Mouse (Mus musculus) CD4-positive, CD25-positive, alpha-beta regulatory T cell, adult 4 months (primary cell): Measurements from ENCODE around the gene Pygl. TPM values are rescaled to one million over a fixed set of nuclear protein-coding genes. Genes with fewer than 3 reads are reported as not detected.

Experiments
- ATAC-seq: one replicate; pipeline ENCODE4 v1.8.0; 2017
- polyA plus RNA-seq, 2 experiments: library from polyadenylated mRNA; unstranded; fragments of 100-300 nt; shearing (Covaris generic); gene quantifications; one replicate each; pipeline ENCODE4 v1.2.1; 2017

Pygl gene
- 1 to 10 TPM; 1.1 to 1.2 TPM for polyA plus RNA-seq

DNA sequence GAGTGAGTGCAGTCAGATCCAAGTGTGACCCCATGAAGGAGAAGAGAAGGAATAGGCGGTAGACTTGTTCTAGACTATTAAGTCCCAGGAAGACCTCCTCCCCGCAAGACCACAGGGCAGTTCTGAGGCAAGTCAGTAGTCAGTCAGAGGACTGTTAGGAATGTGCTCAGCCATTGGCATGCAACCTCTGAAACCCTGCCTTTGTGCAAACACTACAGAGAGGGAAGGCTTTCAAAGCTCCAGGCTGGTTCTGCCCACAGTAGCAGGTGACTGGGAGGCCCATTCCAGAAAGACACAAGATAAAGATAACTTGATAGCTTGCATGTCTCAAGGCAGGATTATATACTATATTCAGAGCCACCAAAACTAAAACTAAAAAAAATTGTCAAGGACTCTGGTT is at the start of gene Pygl:
Pygl (minus strand) TSS at position 195 of the 400 bp plus-strand sequence.
- ATAC-seq: no peak

DNA sequence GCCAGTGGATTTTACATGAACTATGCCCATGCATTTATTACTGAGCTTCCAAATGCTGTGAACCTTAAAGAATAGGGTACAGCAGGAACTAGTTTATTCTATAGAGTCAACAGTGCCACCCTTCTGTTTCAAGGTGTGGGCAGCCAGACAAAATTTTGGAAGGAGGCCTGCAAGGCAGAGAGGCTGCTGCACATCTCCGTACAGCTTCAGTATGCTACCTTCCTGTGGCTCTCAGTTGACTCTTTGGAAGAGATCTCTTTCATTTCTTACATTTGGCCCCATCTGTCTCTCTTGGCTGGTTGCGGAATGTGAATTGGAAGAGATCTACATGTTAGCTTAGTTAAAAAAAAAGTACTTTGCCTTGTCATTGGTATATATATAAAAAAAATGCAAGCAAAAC is 49.6 kb upstream of the Pygl start:
- no peak for ATAC-seq

DNA sequence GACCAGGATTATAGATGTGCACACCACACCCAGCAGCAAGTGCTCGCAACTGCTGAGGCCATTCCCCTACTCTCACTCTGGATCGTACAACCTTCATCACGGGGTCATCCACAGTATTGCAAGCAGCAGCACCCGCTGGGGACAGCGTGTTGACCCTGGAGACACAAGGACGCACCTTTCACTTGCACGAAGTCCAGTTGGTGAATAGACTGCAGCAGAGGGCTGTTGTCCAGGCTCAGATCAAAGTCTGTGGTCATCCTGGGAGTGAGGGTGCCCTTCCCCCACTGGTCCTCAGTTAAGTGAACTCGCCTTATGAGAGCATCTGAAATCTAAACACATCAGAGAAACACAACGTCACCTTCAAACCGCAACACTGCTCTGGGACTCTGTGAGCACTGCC is 49.1 kb upstream of the Pygl start:
- no peak for ATAC-seq

DNA sequence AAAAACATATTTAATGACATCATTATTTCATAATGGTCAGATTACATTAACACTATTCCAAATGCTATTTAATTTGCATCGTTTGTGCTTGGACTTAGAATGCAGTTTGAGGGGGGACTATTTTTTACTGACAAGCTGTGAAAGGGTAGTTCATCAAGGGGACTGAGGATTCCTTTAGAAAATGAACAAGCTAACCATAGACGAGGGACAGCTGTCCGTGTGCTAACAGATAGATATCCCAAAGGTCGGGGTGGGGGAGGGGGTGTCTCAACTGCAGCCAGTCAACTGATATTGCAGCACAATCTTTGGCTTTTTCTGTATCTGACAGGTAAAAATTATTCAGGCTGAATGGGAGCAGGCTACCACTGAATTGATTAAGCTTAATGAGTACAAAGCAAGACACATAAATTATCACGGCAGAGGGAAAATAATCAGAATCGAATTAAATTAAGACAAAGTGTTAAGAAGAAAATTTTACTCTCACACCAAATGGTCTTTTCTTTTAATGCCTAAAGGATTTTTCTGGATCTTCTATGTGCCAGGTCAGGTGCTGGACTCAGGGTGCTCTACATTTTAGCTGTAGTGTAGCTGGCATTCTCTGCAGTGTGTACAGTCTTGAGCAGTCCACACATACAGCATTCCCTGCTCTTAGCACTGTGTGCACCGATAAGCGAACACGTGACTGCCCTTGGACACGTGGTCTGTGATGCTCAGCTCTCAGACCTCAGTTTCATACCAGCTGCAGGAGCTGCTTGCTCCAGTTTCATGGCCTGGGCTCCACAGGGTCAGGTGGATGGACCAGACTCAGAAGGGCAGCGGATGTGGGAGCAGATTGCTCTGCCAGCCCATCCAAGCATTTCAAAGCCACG is 46.0 kb upstream of the Pygl start:
- ATAC-seq: no peak

DNA sequence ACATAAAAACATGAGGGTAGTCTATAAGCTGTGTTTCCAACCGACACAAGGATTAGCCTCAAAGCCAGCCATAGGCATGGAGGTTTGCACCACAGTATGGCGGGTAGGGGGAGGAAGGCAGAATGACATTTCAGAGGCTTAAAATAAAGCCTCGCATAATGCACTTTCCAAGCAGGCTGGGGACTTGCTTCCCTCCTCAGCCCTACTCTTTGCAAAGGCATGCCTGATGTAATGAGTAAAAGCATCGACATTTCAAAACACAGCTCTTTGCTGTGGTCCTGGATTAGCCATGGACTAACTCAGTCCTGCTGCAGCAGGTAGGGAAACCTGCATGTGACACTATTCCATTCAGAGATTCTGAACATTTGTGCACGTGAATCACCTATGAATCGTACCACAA is 38.4 kb upstream of the Pygl start:
- no peak for ATAC-seq

DNA sequence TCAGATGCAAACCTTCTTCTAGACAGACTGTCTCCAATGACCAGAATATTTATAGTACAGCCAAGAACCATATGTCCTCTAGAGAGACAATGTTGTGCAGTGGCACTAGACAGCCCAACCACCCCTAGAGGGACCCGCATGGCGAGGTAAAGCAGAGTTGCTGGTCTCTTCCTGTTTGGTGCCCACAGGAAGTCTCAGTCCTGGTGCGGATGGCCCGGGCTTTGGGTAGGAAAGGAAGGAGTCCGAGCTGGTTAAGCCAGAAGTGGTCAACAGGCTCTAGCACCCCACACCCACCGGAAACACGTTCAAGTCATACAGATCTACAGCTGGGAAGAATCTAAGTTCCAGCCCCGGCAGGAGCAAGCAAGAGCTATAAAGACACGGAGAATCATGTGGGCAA is 36.0 kb upstream of the Pygl start:
- ATAC-seq: no peak

DNA sequence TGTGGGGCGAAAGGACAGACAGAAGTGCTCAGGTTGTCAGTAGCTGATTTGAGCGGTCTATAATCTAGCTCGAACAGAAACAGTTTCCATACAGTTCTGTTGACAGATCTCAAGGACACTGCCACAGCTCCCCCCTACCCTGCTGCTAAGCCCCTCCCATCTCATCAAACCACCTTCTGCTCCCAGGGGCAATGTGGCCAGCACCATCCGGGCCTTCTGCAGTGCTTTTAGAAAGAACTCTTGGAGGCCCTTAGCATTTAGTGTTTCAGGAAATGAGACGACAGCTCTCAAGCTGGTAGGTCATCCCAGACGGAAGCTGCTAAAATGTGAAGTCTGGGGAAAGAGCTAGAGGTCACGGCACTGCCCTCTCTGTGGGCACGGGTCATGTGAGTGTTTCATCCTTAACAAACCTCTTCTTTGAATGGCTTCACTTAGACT is 35.2 kb upstream of the Pygl start:
- no peak for ATAC-seq

DNA sequence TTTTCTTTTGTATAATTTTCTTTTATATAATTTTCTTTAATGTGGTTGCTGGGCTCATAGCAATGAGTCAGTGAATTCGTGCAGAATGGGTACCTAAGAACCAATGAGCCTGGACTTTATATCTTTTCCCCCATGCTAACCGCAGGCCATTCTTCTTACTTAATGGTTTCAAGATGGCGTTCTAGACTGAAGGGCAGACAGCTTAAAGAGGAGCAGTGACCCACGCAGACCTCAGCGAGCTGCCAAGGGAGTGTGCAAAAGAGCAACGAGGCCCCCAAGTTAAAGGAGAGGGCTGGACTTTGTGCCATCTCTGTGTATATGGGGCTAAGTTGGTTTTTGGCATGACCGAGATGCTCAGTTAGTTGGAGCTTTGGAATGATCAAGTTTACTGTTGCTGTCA is 32.4 kb upstream of the Pygl start:
- no peak for ATAC-seq

DNA sequence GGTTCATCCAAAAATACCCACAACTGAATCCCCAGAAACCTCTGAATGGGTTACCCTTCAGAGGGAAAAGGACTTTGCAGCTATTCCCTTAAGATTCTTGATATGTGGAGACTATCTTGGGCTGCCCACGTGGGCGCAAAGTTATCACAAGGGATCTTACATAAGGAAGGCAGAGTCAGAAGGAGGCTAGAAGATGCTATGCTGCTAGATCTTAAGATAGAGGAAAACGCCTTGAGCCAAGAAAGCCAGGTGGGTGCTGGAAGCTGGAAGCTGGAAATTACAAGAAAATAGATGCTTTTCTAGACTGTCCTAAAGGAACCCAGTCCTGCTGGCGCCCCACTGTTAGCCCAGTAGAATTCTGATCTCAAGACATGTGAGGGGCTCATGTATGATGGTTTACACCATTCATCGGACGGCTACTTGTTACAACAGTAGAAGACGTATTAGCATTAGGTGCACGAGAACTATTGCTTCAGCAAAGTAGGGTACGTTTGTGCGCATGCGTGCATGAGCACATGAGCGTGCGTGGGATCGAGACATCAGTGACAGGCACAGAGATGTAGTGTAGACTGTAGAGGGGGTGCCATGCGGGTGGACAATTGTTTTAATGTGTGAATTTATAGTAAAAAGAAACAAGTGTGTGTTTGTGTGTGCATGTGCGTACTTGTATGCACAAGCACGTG is 31.1 kb upstream of the Pygl start:
- ATAC-seq: no peak

DNA sequence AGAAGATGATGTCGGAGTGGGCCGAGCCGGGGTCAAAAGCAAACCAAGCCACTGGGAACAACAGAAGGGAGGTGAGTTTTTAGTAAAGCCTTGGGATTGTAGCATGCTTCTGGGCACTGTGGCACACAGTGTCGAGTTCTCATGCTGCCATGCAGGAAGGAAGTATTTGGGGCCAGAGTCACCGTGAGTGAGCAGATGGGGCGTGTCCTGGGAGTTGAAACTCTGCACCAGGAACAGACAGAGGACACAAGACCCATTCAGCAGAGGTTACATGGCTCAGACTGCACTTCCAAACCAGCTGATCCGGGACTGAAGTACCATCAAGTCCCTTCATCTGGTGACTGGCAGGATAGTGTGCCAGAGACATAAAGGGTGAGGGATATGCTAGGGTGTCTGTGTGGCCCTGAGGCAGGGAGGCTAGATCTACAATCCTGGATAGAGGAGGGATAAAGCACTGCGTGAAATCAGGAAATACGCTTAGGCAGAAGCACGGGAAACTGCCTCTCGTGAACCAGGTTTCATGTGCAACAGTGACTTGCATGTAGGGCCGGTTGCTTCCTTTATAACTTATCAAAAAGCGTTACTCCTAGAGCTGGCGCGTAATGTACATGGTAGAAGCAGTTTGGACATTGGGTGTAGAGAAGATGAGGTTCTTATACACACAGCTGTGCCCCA is 20.1 kb upstream of the Pygl start:
- ATAC-seq: no peak

DNA sequence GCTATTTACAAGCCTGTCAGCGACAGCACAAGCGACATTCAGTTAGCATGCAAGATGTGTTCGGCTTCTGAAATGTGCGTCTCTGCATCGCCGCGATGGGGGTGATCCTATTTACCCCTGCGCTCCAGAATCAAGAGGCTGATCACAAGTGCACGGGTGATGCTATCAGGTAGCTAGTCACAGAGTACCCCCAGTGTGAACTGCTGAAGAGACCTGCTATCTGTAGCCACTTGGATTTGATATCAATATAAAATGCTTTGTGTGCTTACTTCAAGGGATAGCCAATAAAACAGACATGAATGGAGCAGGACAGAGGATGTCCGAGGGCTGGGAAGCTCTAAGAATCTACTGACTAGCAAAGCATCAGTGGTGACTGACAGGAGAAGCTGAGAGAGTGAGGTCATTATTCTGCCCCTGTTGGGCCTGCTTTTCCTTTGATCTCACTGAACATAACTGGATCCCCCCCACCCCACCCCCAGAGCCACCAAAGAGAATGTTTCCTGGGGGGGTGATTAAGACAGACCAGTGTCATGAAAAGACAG is 18.4 kb upstream of the Pygl start:
- ATAC-seq: no peak

DNA sequence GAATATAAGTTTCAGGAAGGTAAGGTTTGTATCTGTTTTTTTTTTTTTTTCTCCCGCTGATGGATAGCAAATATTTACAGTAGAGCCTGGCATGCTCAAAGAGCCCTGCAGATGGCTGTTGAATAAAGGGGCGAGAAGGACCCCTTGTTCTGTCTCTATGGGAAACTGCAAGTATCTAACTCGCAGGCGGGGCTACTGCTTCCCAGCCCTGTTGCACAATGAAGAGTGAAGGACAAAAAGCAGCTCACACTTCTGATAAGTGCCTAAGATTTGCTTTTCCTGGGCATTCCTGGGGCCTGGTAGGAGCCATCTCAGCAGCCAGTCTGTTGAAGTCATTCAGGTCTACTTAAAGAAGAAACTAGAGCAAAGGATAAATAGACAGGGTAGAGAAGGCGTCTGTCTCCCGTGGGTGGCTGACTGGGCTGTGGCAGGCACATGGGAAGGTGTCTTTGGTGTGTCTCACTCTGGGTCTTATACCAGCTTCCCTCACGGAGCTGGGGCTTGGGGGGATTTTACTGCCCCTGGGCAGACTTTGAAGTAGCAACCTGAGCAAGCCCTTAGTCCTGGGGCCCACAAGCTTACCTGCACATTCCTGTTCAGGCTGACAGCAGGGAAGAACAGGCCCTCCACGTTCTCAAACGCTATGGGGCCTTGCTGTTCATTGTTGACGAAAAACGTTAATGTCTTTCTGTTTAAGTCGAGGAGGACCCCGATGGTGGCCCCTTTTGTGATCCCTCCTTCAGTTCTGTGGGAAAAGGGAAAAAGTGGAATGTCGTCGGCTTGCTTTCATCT is 16.6 kb upstream of the Pygl start:
- no peak for ATAC-seq

DNA sequence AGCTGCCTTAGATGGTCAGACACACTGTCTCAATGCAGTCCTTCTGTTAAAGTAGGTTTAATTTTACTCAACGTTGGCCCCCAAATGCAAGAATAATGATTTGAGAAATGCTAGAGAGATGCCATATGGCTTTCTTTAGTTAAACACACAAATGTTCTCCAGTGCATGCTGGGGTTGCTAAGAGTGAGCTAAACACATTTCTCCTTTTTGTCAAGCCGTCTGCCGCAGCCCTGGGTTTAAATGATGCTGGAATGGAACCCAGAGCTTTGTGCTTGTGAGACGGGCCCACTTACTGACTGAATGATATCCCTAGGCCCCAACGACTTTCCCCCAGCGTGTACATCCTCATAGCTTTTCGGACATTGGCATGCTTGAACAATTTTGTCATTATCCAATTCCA is 11.3 kb upstream of the Pygl start:
- no peak for ATAC-seq

DNA sequence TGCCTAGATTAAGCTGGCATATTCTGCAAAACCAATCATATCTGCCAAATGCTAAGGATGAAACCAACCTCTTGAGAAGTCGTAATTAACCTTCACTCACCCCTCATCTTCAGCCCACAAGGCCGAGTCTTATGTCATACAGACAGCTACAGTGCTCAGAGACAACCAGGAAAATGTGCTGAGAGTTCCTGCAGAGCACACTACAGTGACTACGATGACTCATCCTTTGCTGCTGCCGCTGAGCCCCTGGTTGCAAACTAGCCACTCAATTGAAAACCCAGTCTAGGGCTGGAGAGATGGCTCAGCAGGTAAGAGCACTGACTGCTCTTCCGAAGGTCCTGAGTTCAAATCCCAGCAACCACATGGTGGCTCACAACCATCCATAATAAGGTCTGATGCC is 8.5 kb upstream of the Pygl start:
- no peak for ATAC-seq

DNA sequence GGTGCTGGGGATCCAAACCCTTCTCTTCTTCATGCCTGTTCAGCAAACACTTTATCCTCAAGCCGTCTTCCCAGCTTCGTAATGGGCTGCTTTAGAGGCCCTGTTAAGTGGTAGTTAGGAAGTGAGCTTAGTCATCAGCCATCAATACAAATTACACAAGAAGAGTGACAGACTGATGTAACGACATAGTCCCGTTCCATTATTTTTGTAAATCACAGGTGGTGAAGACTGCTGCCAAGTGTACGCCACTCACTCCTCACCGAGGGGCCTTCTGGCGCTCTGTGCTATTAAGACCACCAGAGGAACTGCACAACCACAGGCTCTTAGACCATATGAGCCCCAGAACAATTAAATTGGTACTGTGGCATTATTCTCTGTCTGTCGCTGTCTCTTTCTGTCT is 7.3 kb upstream of the Pygl start:
- no peak for ATAC-seq

DNA sequence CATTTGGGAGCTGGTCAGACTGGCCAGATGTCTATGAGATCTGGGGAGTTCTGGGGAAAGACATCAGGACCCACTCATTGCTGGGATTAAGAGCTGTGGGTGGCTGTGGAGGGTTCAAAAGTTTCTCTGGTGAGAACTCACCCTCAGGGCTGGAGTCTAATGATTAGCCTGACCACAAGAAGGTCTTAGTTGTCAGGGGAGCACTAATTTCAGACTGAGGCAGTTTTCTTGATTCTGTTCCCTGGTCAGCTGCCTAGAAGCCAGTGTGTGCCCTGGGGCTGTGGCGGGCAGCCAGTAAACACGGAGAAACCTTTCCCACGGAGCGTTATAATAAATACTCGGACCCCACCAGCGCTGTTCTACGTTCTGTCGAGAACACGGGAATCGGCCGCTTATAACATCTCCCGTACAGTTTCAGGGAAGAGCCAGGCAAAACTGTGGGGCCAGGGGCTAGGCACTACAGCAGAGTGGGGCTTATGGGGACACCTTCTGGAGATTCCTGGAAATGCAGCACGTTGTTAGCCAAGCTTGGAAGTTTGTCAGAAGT is 3.7 kb upstream of the Pygl start:
- no peak for ATAC-seq

DNA sequence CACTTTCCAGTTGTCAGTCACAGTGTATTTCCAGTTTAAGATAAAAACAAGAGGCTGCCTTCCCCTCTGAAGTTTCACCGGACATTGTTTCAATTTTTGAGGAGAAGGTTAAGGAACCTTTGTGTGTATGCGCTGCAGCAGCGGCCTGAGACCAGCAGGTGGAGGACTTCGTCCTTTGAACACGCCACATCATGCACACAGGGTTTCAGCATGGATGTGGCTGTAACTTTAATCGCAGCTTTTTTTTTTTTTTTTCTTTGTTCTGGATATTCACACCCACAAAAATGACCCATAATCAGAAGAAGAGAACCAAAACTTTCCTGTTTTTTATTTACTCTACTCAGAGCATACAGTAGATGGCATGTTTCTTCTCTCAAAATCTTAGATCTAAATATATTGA is 3.1 kb upstream of the Pygl start:
- peak; percentile 67 for ATAC-seq

DNA sequence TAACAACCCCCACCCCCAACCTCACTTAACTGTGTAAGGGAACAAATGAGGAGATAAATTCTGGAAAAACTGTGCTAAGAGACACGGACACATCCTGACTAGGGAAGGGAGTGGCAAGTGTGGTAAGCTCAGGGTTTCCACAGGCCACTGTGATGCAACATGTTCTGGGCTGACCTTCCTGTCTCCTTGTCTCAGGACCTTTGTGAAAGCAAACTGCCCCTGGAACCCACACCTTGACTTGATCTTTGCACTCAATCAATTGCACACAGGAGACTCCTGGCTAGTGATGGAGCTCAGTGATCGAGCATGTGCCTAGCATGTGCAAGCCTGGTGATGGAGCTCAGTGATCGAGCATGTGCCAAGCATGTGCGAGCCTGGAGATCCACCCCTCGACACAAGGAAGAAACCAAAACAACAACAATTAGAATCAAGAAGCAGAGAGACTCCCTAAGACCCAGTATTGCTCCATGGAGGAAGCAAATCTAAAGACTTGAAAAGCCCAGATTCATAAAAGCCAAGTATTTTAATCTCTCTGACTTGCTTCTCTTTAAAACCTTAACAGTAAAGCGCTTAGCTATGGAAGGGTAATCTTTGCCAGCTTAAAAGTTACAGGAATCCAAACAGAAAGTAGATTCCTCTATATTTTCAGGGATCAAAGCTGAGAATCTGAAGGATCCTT is 2.5 kb upstream of the Pygl start:
- ATAC-seq: no peak

DNA sequence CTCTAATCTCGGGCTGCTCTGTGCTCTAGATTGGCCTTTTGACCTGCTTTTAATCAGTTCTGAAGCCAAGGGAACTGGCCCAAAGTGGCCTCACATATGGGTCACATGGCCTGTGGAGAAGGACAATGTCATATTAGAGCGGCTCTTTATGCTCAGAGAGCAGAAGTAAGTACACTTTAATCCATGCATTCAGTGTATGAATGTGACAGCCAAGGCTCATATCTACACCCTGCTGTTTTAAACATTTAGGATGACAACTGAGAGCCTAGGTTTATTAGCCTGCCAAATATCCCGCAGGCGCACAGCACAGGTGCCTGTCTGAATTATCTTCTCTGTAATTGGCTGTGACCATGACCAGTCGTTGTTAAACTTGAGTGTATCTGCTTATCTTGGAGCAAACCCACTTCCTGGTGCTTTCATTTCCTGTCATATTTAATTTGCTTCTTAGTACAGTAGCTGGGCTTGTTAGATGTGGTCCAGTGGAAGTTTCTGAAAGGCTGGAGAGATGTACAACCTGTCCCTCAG is 794 bp upstream of the Pygl start:
- peak; percentile 92 for ATAC-seq

DNA sequence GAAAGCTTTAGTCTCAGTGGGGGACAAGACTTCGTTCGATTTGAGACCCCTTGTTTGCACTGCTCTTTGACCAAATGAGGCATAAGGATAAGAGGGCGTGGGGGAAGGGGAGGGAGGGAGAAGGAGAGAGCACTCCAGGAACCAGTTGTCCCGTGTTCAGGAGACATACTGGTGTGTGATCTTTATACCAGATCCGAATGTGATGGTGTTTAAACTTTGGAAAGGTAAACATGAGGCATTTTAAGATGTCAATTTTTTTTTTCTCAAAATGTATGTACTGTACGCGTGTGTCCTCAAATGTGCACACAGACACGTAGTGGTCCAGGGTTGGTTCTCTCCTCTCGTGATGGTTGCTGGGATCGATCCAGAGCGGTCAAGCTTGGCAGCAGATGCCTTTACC is 3.1 kb downstream of the Pygl start:
- no peak for ATAC-seq
